Mouse (Mus musculus): ENCODE results near the gene Fgfr1op2. TPM values are rescaled to one million over a fixed set of nuclear protein-coding genes. Genes with fewer than 3 reads are reported as not detected.

The Fgfr1op2 gene
- polyA plus RNA-seq (2014; fragmentation: Nextera tagmentation; extraction: Ambion mirVana): 41.5 and 52.3 TPM in 2 replicates

DNA sequence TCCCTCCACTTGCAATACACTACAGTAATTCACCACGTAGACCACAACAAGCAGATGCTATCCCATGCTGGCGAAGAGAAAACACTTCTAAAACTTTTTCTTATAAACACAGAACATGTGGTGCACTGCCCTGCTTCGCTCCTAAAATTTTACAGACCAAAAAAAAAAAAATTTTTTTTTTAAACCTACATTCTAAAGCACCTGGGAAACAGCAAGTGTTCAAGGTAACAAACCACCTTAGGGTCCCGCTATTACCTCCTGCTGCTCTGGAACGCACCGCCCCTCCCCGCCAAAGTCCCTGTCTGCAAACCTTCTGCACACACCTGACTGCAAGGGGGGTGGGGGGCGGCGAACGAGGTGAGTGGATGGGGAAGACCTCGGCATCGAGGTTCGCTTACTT is at the start of gene Fgfr1op2:
Fgfr1op2 (plus strand) TSS at position 301 of the 400 bp plus-strand sequence.
- Histone ChIP-seq H3K4me2 (ENCODE audit: low read length) (peak within 1 kb of the TSS; percentile 75), H3K9me3 (ENCODE audit: control insufficient read depth, low read length) (no peaks in the 10 kb centered on the region), H3K27ac (replicated peaks; ENCODE audit: low read depth, low read length) (peak within 1 kb of the TSS; percentile 98), H3K4me1 (ENCODE audit: control insufficient read depth, insufficient read depth, low read length) (peaks cover 27% of the 10 kb centered on the region), H3K36me3 (ENCODE audit: control insufficient read depth, insufficient read depth, low read length) (no peaks in the 10 kb centered on the region), H3K27me3 (ENCODE audit: control insufficient read depth, insufficient read depth, low read length) (no peaks in the 10 kb centered on the region), H3K4me3 (replicated peaks; ENCODE audit: low read depth, low read length) (peak within 1 kb of the TSS; percentile 94), H3K9ac (replicated peaks; ENCODE audit: low read length) (peak within 1 kb of the TSS; percentile 90)
- ATAC-seq (ENCODE audit: low FRiP score, low TSS enrichment) (no peak), DNase-seq (no peak)
- WGBS: 2% methylated on average over 13 of the region's 13 CpGs

DNA sequence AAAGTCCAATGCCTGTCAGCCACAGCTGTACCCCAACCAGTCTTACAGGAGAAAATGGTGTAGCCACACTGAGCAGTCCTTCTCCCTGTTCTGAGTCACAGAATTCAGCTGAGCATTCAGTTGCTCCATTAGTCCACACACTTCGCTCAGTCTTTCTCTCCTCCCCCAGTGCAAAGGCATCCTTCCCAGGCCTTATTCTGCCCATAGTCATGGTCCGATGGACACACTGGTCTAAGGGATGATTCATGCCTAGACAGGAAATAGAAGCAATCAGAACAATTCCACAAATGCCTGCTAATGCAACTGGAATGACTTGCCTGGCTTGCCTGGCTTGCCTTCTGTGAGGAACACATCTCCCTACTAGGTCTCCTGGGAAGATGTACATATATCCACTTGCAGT is 49.5 kb upstream of the Fgfr1op2 start:
- Histone ChIP-seq H3K27ac (replicated peaks; ENCODE audit: low read depth, low read length) (no peak overlapping the region), H3K9ac (replicated peaks; ENCODE audit: low read length) (no peak overlapping the region), H3K9me3 (ENCODE audit: control insufficient read depth, low read length) (no peaks in the 10 kb centered on the region), H3K4me3 (replicated peaks; ENCODE audit: low read depth, low read length) (no peak overlapping the region), H3K36me3 (ENCODE audit: control insufficient read depth, insufficient read depth, low read length) (no peaks in the 10 kb centered on the region), H3K4me1 (ENCODE audit: control insufficient read depth, insufficient read depth, low read length) (no peaks in the 10 kb centered on the region), H3K27me3 (ENCODE audit: control insufficient read depth, insufficient read depth, low read length) (no peaks in the 10 kb centered on the region), H3K4me2 (ENCODE audit: low read length) (no peak overlapping the region)
- 91% methylated on average over 2 of the region's 2 CpGs for WGBS
- no peak for ATAC-seq (ENCODE audit: low FRiP score, low TSS enrichment)
- DNase-seq: no peak

DNA sequence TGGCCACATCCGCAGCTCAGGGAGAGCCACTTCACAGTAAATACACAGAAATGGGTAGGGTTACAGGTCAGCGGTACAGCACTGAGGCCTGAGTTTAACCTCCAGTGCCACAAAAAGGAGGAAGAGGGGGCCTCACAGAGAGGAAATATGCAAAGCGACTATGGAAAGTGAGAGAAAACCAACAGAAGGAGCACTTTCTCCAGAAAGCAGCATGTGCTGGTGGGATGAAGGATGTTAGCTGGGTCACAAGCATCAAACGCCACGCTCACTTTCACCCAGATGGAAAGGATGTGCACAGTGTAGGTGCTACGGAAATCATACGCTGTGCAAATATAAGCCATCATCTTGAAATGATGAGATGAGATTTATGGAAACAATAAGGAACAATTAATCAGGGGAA is 46.6 kb upstream of the Fgfr1op2 start:
- no peaks in the 10 kb centered on the region for H3K9me3 ChIP-seq (ENCODE audit: control insufficient read depth, low read length)
- no peak overlapping the region for H3K4me3 ChIP-seq (replicated peaks; ENCODE audit: low read depth, low read length)
- H3K9ac ChIP-seq (replicated peaks; ENCODE audit: low read length): no peak overlapping the region
- 91% methylated on average over 7 of the region's 7 CpGs for WGBS
- ATAC-seq (ENCODE audit: low FRiP score, low TSS enrichment) (no peak), DNase-seq (no peak)
- no peaks in the 10 kb centered on the region for H3K27me3 ChIP-seq (ENCODE audit: control insufficient read depth, insufficient read depth, low read length)
- no peaks in the 10 kb centered on the region for H3K36me3 ChIP-seq (ENCODE audit: control insufficient read depth, insufficient read depth, low read length)
- no peaks in the 10 kb centered on the region for H3K4me1 ChIP-seq (ENCODE audit: control insufficient read depth, insufficient read depth, low read length)
- no peak overlapping the region for H3K27ac ChIP-seq (replicated peaks; ENCODE audit: low read depth, low read length)
- no peak overlapping the region for H3K4me2 ChIP-seq (ENCODE audit: low read length)

DNA sequence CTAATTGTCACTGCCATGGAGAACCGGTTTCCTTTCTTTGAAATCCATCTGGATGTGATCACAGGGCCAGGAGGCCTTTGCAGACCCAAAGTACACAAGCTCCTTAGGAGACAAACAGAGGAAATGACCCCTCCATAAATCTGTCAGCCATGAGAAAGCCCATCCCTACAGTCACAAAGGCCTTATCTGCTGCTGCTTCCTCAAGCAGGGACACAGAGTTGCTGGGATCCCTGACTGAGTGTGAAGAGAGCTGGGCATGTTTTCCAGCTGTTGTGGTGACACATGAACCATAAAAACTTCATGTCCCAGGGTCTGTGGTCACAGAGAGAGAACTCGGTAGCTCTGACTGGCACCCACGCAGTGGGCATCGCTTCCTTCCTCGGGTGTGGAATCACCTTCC is 46.2 kb upstream of the Fgfr1op2 start:
- H3K36me3 ChIP-seq (ENCODE audit: control insufficient read depth, insufficient read depth, low read length): no peaks in the 10 kb centered on the region
- H3K27me3 ChIP-seq (ENCODE audit: control insufficient read depth, insufficient read depth, low read length): no peaks in the 10 kb centered on the region
- H3K4me3 ChIP-seq (replicated peaks; ENCODE audit: low read depth, low read length): no peak overlapping the region
- ATAC-seq (ENCODE audit: low FRiP score, low TSS enrichment) (no peak), DNase-seq (no peak)
- no peaks in the 10 kb centered on the region for H3K9me3 ChIP-seq (ENCODE audit: control insufficient read depth, low read length)
- no peak overlapping the region for H3K4me2 ChIP-seq (ENCODE audit: low read length)
- H3K9ac ChIP-seq (replicated peaks; ENCODE audit: low read length): no peak overlapping the region
- no peaks in the 10 kb centered on the region for H3K4me1 ChIP-seq (ENCODE audit: control insufficient read depth, insufficient read depth, low read length)
- WGBS: 86% methylated on average over 5 of the region's 5 CpGs
- no peak overlapping the region for H3K27ac ChIP-seq (replicated peaks; ENCODE audit: low read depth, low read length)

DNA sequence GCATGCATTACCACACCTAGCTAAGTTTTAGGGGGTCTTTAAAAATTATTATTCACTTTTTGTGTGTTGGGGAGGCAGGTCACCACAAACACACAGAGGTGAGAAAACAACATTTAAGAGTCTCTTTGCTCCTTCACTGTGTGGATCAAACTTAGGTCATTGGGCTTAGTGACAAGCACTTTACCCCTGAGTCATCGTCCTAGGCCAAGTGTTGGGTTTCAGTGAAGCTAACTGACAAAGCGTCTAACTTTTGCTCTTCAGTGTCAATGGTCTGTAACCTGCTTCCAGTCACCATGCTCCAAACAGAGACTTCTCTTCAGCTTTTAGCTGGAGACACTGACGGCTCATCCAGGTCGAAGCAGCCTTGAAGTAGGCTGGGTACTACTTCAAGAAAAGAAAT is 43.9 kb upstream of the Fgfr1op2 start:
- no peak for ATAC-seq (ENCODE audit: low FRiP score, low TSS enrichment)
- WGBS: 94% methylated on average over 4 of the region's 4 CpGs

DNA sequence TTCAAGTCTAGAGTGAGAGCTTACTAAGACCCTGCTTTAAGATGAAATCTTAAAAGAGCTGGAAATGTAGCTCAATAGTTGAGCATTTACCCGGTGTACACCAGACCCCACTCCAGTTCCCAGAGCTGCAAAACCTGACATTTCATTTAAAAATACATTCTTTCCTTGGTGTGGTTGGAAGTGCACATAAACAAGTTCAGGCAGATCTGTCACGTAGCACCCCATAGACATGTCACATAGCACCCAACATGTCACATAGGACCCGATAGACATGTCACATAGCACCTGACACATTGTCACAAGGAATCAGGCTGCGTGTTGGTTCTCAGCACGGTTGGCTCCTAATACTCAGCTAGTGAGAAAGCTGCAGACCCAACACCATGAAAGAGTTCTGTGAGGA is 41.5 kb upstream of the Fgfr1op2 start:
- Histone ChIP-seq H3K4me2 (ENCODE audit: low read length) (no peak overlapping the region), H3K4me3 (replicated peaks; ENCODE audit: low read depth, low read length) (no peak overlapping the region), H3K36me3 (ENCODE audit: control insufficient read depth, insufficient read depth, low read length) (no peaks in the 10 kb centered on the region), H3K27ac (replicated peaks; ENCODE audit: low read depth, low read length) (no peak overlapping the region), H3K9me3 (ENCODE audit: control insufficient read depth, low read length) (no peaks in the 10 kb centered on the region), H3K9ac (replicated peaks; ENCODE audit: low read length) (no peak overlapping the region), H3K27me3 (ENCODE audit: control insufficient read depth, insufficient read depth, low read length) (no peaks in the 10 kb centered on the region), H3K4me1 (ENCODE audit: control insufficient read depth, insufficient read depth, low read length) (no peaks in the 10 kb centered on the region)
- no peak for ATAC-seq (ENCODE audit: low FRiP score, low TSS enrichment)
- DNase-seq: no peak
- WGBS: 95% methylated on average over 5 of the region's 5 CpGs

More for the DNA sequence above, 43.9 kb upstream of the Fgfr1op2 start:
- H3K9ac ChIP-seq (replicated peaks; ENCODE audit: low read length): no peak overlapping the region
- H3K4me3 ChIP-seq (replicated peaks; ENCODE audit: low read depth, low read length): no peak overlapping the region
- no peak overlapping the region for H3K27ac ChIP-seq (replicated peaks; ENCODE audit: low read depth, low read length)
- no peak overlapping the region for H3K4me2 ChIP-seq (ENCODE audit: low read length)
- no peaks in the 10 kb centered on the region for H3K27me3 ChIP-seq (ENCODE audit: control insufficient read depth, insufficient read depth, low read length)
- DNase-seq: no peak
- no peaks in the 10 kb centered on the region for H3K36me3 ChIP-seq (ENCODE audit: control insufficient read depth, insufficient read depth, low read length)
- H3K4me1 ChIP-seq (ENCODE audit: control insufficient read depth, insufficient read depth, low read length): no peaks in the 10 kb centered on the region
- no peaks in the 10 kb centered on the region for H3K9me3 ChIP-seq (ENCODE audit: control insufficient read depth, low read length)

DNA sequence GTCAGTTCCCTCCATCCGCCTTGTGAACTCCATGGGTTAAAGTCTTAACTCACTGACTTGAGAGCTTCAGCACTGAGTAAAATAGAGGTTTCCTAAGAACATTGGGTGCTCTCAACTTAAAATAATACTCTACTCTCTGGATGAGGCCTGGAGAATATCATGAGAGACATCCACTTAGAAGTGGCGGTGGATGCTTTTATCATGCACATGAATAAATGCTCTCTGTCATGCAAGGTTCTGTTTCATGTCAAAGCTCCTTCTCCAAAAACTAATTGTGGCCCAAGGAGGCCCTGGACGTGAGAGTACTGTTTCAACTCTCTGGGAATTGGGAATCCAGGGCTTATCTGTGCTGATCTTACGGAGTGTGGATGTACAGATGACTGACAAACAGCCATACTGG is 39.9 kb upstream of the Fgfr1op2 start:
- 91% methylated on average over 4 of the region's 4 CpGs for WGBS
- Histone ChIP-seq H3K9ac (replicated peaks; ENCODE audit: low read length) (no peak overlapping the region), H3K27me3 (ENCODE audit: control insufficient read depth, insufficient read depth, low read length) (no peaks in the 10 kb centered on the region)

DNA sequence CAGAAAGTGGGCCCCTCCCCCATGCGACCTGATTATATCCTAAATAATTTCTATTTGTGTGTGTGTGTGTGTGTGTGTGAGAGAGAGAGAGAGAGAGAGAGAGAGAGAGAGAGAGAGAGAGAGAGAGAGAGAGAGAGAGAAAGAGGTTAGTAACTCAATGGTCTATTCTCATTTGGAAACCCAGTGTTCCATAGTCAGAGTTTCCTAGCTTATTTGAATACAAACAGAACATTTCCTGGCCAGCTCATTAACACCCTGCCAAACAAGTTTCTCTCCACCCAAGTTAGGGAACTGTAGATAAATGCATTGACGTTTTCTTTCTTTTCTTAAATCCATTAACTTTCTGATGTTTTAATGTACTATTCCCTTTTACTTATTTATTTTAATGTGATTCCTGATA is 38.9 kb upstream of the Fgfr1op2 start:
- 89% methylated on average over 2 of the region's 2 CpGs for WGBS
- Histone ChIP-seq H3K4me3 (replicated peaks; ENCODE audit: low read depth, low read length) (no peak overlapping the region), H3K9ac (replicated peaks; ENCODE audit: low read length) (no peak overlapping the region), H3K27ac (replicated peaks; ENCODE audit: low read depth, low read length) (no peak overlapping the region), H3K4me1 (ENCODE audit: control insufficient read depth, insufficient read depth, low read length) (no peaks in the 10 kb centered on the region), H3K9me3 (ENCODE audit: control insufficient read depth, low read length) (no peaks in the 10 kb centered on the region), H3K27me3 (ENCODE audit: control insufficient read depth, insufficient read depth, low read length) (no peaks in the 10 kb centered on the region), H3K36me3 (ENCODE audit: control insufficient read depth, insufficient read depth, low read length) (no peaks in the 10 kb centered on the region), H3K4me2 (ENCODE audit: low read length) (no peak overlapping the region)
- no peak for DNase-seq
- ATAC-seq (ENCODE audit: low FRiP score, low TSS enrichment): no peak

More for the DNA sequence above, 39.9 kb upstream of the Fgfr1op2 start:
- no peak for ATAC-seq (ENCODE audit: low FRiP score, low TSS enrichment)
- Histone ChIP-seq H3K27ac (replicated peaks; ENCODE audit: low read depth, low read length) (no peak overlapping the region), H3K9me3 (ENCODE audit: control insufficient read depth, low read length) (no peaks in the 10 kb centered on the region), H3K4me3 (replicated peaks; ENCODE audit: low read depth, low read length) (no peak overlapping the region), H3K4me1 (ENCODE audit: control insufficient read depth, insufficient read depth, low read length) (no peaks in the 10 kb centered on the region), H3K36me3 (ENCODE audit: control insufficient read depth, insufficient read depth, low read length) (no peaks in the 10 kb centered on the region), H3K4me2 (ENCODE audit: low read length) (no peak overlapping the region)
- no peak for DNase-seq

DNA sequence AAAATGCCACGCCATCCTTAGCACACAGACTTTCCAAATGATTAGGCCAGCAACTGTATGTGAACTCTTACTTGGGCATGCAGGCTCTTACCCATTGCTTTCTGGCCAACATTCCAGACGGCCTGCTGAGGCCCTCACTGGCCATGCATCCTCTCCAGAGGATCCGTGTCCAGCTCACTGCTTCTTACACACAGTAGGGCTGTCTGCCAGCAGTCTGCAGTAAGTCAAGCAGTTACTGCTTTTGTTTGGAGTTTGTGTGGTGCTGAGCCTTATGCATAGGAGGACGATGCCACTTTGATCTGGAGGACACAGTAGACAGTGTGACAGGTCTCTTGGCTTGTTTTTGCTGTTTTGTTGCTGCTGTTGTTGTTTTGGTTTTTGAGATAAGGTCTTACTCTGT is 38.3 kb upstream of the Fgfr1op2 start:
- Histone ChIP-seq H3K27ac (replicated peaks; ENCODE audit: low read depth, low read length) (no peak overlapping the region), H3K27me3 (ENCODE audit: control insufficient read depth, insufficient read depth, low read length) (no peaks in the 10 kb centered on the region), H3K9ac (replicated peaks; ENCODE audit: low read length) (no peak overlapping the region), H3K4me3 (replicated peaks; ENCODE audit: low read depth, low read length) (no peak overlapping the region), H3K36me3 (ENCODE audit: control insufficient read depth, insufficient read depth, low read length) (no peaks in the 10 kb centered on the region), H3K4me1 (ENCODE audit: control insufficient read depth, insufficient read depth, low read length) (no peaks in the 10 kb centered on the region), H3K4me2 (ENCODE audit: low read length) (no peak overlapping the region), H3K9me3 (ENCODE audit: control insufficient read depth, low read length) (no peaks in the 10 kb centered on the region)
- DNase-seq (no peak), ATAC-seq (ENCODE audit: low FRiP score, low TSS enrichment) (no peak)
- WGBS: 67% methylated on average over 4 of the region's 4 CpGs
